Mouse (Mus musculus) bone marrow macrophage, adult 2 months (primary cell): ENCODE results near the gene Btd. TPM values are rescaled to one million over a fixed set of nuclear protein-coding genes. Genes with fewer than 3 reads are reported as not detected.

Experiments used
- H3K27ac ChIP-seq: 2 replicates; pipeline ENCODE4 v1.5.1; 2012; ENCODE audit warnings: low read depth, low read length; ENCODE audit not compliant: insufficient read depth
- H3K4me1 ChIP-seq: 2 replicates; pipeline ENCODE4 v1.6.1; 2012; ENCODE audit warnings: low read length; ENCODE audit not compliant: control insufficient read depth, insufficient read depth
- H3K4me3 ChIP-seq: 2 replicates; pipeline ENCODE4 v1.5.1; 2012; ENCODE audit warnings: mild to moderate bottlenecking, low read length, moderate library complexity; ENCODE audit not compliant: insufficient read depth
- CTCF ChIP-seq: IDR thresholded peaks from 2 replicates; pipeline ENCODE4 v1.5.1; 2012; ENCODE audit warnings: low read depth, mild to moderate bottlenecking, low read length, moderate library complexity
- POLR2A ChIP-seq: IDR thresholded peaks from 2 replicates; pipeline ENCODE4 v1.6.1; 2012; ENCODE audit warnings: mild to moderate bottlenecking, low read depth, low read length, borderline replicate concordance
- polyA plus RNA-seq: library from polyadenylated mRNA; stranded (reverse); fragments of >200 nt; gene quantifications from 2 replicates; pipeline ENCODE4 v1.2.4, GENCODE M21; 2012; ENCODE audit not compliant: missing spikeins, insufficient read depth, insufficient read length

Btd gene
- polyA plus RNA-seq, 1 experiment, result 14.2 TPM

- no peak overlapping the region for H3K4me3 ChIP-seq
- no peak for TF ChIP-seq POLR2A
- no peak for TF ChIP-seq CTCF
These were observed 4.2 kb downstream of the Btd start for GRCm38 (mm10) chr14:31644931-31645547.

GRCm38 (mm10) chr14:31645920-31646319 is 5.1 kb downstream of the Btd start:
- TF ChIP-seq CTCF (no peak), POLR2A (no peak)
- no peak overlapping the region for H3K27ac ChIP-seq
- H3K4me1 ChIP-seq, result peaks cover 6% of the 10 kb centered on the region
- H3K4me3 ChIP-seq, result no peak overlapping the region

More at GRCm38 (mm10) chr14:31644931-31645547, 4.2 kb downstream of the Btd start:
- Histone ChIP-seq H3K4me1 (peaks cover 6% of the 10 kb centered on the region), H3K27ac (no peak overlapping the region)

DNA sequence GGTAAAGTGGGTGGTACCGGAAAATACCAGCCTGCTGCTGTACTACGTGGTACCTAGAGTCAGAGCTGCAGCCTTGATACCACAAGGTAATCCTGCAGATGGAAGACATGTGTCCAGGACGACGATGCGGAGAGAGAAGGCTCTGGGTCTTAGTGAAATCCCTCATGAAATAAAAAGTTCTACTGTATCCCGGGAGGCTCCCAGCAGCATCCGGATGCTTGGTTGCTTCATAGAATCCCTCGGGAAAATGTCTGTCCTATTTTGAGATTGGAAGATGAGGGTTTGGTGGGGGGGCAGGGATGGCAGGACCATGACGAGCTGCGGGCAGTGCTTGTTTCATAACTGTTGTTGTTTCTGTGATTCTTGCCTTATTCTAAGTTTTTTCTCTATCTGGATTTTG is 7.2 kb downstream of the Btd start:
- Histone ChIP-seq H3K4me3 (no peak overlapping the region), H3K4me1 (no peaks in the 10 kb centered on the region), H3K27ac (no peak overlapping the region)
- no peak for TF ChIP-seq CTCF
- no peak for TF ChIP-seq POLR2A

- H3K4me1 ChIP-seq, result no peaks in the 10 kb centered on the region
- H3K27ac ChIP-seq, result no peak overlapping the region
- H3K4me3 ChIP-seq, result no peak overlapping the region
- no peak for TF ChIP-seq POLR2A
- peak; percentile 36; the same call in 1 of the 2 replicates for TF ChIP-seq CTCF
These were observed 9.5 kb downstream of the Btd start for GRCm38 (mm10) chr14:31650347-31650746.

GRCm38 (mm10) chr14:31651206-31651605 is 10.4 kb downstream of the Btd start:
- no peaks in the 10 kb centered on the region for H3K4me1 ChIP-seq
- TF ChIP-seq POLR2A, result no peak
- H3K27ac ChIP-seq, result no peak overlapping the region
- H3K4me3 ChIP-seq, result no peak overlapping the region

DNA sequence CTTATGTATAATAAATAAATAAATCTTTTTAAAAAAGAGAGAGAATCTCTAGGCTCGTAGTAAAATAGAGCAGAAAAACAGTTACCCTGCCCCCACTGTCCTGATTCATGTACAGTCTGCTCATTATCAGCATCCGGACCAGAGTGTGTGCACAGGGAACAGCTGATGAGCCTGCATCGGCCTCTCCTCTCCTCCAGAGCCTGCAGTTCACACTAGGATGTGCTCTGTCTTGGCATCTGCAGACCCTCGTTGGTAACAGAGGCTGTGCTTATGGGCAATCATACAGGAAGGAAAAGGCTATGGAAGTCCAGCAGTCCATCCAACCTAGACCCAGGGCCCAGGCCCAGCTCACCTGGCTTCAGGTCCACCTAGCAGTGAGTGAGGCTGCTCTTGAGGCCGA is 11.3 kb downstream of the Btd start:
- Histone ChIP-seq H3K27ac (no peak overlapping the region), H3K4me1 (peaks cover 3% of the 10 kb centered on the region), H3K4me3 (no peak overlapping the region)
- TF ChIP-seq CTCF, result no peak
- TF ChIP-seq POLR2A, result no peak

- Histone ChIP-seq H3K4me3 (no peak overlapping the region), H3K4me1 (peaks cover 7% of the 10 kb centered on the region), H3K27ac (no peak overlapping the region)
- TF ChIP-seq CTCF, result no peak
- TF ChIP-seq POLR2A, result no peak
These were observed 11.8 kb downstream of the Btd start for GRCm38 (mm10) chr14:31652624-31653023.

DNA sequence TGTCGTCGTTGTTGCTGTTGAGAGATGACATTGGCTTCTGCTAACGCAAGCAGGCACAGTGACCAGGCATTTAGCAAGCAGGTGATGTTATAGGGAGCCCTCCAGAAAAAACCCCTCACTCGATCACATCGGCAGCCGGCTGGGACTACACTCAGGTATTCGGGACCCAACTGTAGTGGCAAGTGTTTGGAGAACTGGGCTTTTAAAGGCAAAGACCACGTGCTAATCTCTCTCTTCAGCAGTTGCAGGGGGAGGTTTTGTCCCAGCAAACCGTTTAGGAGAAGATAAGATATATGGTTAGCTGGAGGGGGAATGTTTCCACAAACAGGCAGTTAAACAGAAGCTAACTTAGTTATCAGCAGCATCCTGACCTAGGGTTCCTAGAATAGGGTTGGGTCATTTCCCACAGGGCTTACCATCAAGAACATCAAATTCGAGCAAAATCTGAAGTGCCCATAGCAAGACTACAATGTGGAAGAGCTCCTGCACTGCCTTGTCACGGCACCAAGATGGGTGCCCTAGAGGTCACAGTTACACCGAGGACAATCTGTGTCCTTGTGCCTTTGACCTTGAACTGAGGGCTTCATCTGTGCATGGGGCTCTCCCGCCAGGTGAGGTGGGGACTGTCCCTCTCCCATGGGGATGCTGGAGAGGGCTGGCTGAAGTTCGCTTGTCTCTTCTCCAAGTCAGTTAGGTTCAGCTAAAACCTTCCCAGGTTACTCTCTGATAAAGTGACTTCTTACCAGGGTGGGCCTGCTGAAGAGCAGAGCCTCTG is 12.5 kb downstream of the Btd start:
- no peak overlapping the region for H3K27ac ChIP-seq
- peaks cover 7% of the 10 kb centered on the region for H3K4me1 ChIP-seq
- H3K4me3 ChIP-seq, result no peak overlapping the region
- TF ChIP-seq POLR2A (no peak), CTCF (no peak)

GRCm38 (mm10) chr14:31654816-31655215 is 14.0 kb downstream of the Btd start:
- TF ChIP-seq POLR2A (no peak), CTCF (no peak)
- Histone ChIP-seq H3K27ac (no peak overlapping the region), H3K4me3 (no peak overlapping the region), H3K4me1 (peaks cover 14% of the 10 kb centered on the region)

DNA sequence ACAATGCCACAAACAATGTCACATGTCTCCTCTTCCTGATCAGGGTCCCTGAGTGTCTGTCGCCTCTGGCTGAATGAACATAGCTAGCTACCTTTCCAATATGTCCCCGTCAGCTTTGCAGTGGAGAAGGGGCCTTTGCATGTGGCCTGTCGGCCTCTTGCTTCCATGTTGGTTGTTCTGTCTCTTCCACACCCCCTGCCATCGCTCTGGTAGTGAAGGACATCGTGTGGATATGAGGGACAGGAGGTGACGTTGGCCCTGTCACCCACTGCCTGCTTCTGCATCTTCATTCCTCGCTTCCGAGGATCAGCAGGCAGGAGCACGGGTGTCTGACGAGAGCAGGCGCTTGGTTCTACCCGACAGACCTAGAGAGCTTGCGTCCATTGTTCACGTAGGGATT is 14.6 kb downstream of the Btd start:
- peaks cover 20% of the 10 kb centered on the region for H3K4me1 ChIP-seq
- TF ChIP-seq POLR2A (no peak), CTCF (no peak)

More for the DNA sequence above, 14.6 kb downstream of the Btd start:
- Histone ChIP-seq H3K27ac (no peak overlapping the region), H3K4me3 (no peak overlapping the region)
